Mouse (Mus musculus) heart, postnatal 0 days (tissue): ENCODE data around the gene Cnot6.

Experiments used
- CTCF ChIP-seq: IDR thresholded peaks from 2 replicates; pipeline ENCODE4 v1.5.1; 2016; ENCODE audit warnings: antibody characterized with exemption, control low read depth, low read depth
- EP300 ChIP-seq: IDR thresholded peaks from 2 replicates; pipeline ENCODE4 v1.6.1; 2016; ENCODE audit warnings: antibody characterized with exemption, low read depth

- no peak for TF ChIP-seq CTCF
- no peak for TF ChIP-seq EP300
Measured at GRCm38 (mm10) chr11:49632256-49632655, 80.3 kb downstream of the Cnot6 start.
